Mouse (Mus musculus) right cerebral cortex, postnatal 4 days (tissue): ENCODE measurements at regions not wholly inside any gene's neighbourhood (a gene's known extent, or its start where the extent isn't known, plus 50 kb on each side); places are given as distances from the start of the nearest gene placed in this dataset.
"Not testable (repeated sequence)": the region's sequence is repeated elsewhere in the genome, so short reads cannot be mapped to it uniquely, and the experiment has no call there.

Experiments used
- DNase-seq: peaks from one replicate; pipeline ENCODE4 v3.0.0-alpha.2; 2022

DNA sequence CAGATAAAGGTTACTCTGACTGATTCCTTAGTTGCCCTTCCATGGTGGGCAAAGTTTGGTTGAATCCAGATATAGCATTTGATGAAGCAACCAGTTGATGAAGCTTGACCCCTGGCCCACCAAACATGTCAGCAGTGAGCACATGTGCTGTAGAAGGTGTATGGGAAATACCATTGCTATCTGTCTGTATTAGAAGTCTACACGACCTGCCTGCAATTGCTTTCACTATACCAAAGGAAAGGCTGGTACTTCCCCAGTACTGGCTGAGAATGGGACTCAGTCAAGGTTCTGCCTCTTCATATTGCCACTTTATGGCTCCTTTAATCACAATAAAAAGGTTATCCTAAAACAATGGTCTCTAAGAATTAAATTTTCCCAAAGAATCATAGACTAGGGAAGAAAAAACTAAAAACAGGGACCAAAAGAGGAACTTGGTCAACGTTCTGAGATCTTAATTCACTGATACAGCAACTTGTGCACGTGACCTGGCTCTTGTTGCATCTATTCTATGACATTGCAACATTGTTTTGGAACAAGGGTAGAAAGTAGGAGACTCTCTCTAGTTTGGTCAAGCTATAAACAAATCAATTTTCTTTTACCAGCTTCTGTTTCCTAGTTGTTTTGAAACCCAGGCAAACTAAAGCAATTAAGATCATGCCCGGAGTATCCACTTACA lies 284.0 kb downstream of the Rapgef2 start:
- DNase-seq = no peak

DNA sequence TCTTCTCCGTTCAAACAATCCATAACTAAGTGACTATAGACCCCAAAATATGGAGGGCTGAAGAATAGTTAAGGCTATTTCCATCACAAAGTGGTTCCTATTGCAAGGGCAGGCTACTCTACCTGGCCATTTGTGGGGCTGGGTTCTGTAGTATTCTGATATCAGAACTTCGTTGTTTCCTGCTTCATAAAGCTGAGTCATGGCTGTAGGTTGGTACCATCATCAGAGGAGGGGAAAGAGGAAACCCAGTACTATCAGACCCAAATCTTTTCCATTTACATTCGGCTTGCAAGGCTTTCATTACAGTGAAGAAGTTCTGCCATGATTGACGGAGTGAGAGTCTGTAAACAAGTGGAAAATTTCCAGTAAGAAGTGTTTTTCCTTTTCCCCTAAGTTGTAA lies 284.6 kb downstream of the Rapgef2 start:
- DNase-seq = no peak

DNA sequence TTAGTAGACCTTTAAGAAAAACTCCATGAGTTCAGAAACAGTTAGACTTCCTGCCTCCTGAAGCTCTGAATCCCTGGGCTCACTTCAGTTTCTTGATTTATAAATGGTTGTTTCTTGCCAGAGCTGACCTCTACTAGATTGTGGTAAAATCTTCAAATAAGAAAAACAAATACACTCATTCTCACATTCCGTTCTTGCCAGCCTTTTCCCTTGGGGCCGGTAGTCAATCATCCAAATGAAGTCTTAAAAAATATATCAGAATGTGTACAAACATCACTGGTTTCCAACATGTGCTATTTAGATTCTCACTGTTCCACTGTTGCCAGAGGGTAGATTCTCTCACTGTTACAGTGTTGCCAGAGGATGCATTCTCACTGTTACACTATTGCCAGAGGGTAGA lies 286.0 kb downstream of the Rapgef2 start:
- DNase-seq = no peak

DNA sequence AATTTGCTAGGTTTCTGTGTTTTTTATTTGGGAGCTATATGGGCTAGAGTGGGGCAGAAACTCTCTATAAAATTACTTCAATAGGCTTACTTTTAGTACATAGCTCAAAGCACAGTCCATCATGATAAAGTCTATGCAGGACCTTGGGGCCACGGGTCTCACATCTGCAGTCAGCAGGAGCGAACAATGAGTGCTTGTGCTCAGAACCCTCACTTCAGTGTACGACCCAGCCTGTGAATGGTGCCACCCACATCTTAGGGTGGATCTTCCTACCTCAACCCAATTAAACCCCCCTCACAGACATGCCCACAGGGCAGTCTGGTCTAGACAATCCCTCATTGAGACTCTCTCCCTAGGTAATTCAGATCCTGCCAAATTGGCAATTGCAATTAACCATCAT lies 286.5 kb downstream of the Rapgef2 start:
- no peak for DNase-seq

DNA sequence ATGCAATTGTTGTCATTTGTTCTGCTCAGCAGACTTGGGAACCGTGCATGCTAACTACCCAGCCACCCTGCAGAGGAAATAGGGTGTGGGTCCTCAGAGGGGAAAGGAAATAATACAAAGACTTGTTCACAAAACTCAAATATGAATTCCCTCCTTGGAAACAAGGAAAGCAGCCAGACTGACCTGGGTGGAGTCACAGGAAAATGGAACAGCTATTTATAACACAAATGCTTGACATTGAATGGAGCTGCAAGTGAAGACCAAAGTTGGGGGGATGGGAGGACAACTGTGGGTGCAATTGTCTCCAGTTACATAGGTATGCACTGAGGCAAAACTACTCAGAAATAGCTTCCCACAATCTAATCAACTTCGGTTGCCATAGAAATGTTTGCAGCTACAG lies 298.2 kb downstream of the Rapgef2 start:
- no peak for DNase-seq

DNA sequence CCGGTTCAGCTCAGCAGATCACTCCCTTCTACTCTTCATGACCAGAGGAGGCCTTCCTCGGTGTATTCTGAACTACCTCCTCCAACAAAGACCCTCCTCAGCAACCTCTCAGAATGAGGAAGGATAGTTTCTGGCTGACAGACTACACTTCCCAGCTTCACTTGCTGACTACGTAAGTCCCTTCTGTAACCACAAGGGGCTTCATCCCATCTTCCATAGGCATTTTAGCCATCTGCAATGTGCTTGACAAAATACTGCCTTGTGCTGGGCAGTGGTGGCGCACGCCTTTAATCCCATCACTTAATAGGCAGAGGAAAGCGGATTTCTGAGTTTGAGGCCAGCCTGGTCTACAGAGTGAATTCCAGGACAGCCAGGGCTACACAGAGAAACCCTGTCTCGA lies 299.6 kb downstream of the Rapgef2 start:
- no peak for DNase-seq

DNA sequence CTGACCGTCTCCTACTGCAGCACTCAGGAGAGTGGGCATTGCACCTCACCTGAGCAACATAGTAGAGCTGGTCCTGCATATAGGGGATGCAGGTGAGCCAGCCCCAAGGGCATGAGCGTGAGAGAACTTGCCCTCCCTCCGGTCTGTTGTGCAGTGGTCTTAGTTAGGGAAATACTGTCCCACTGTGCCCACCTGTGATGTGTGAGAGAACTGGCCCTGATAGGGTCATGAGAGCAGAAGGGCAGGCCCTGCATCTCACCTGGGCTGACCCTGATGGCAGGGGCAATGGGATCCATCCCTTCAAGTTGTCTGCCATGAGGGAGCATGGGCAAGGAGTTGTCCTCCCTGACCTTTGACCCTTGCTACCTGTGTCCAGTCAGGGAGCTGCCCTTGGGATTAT lies 305.3 kb downstream of the Rapgef2 start:
- no peak for DNase-seq

DNA sequence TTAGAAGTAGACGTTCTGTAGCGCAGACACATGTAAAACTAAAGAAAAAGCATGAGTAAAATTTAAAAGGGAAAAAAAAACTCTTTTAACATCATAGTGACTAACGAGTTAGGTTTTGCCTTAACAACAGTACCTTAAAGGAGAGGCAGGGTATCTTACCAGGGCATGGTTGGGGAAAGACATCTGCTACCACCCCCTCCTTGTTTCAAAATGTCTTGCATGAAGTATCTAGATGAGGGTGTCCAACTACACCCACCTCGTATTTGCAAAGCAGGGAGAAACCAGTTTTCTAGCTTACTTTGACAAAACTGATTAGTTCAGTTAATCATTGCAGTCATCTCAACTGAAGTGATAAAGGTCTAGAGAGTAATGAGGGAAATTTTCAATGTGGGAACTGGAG lies 307.5 kb downstream of the Rapgef2 start:
- no peak for DNase-seq

DNA sequence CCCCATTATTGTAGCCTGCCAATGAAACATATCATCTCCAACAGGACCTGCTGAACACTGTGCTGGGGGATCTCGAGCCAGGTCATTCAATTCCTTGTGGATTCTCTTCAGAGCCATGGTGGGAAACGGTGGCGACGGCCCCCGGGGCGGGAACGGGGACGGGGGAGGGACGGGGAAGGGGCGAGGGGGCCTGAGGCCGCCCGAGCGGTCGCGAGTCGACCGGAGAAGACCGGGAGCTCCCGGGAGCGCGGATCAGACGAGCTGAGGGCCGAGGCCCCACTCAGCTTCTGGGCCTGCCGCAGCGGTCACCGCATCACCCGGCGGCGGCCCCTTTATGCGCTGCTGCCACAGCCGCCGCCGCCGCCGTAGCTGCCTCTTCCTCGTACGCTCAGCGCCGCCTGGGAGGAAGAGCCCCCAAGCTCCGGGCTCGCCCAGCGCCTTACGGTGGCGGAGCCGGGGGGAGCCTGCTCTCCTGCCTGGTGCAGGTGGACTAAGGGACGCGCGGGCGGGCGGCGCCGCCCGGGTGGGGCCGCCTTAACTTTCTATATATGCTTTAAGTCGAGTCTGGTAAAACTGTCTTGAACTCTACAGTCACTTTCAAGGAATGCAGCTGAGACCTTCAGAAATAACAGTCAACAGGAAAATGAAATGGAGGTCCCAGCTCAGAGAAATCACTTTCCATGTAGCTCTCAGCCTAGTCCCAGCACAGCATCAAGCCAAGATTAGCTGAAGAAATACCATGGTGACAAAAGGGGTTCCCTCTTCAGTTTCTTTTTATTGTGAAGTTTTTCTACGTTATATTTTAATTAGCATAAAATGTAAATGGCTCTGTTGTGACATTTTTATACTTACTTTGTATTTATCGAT lies 319.4 kb downstream of the Rapgef2 start:
- peak; percentile 36 for DNase-seq

DNA sequence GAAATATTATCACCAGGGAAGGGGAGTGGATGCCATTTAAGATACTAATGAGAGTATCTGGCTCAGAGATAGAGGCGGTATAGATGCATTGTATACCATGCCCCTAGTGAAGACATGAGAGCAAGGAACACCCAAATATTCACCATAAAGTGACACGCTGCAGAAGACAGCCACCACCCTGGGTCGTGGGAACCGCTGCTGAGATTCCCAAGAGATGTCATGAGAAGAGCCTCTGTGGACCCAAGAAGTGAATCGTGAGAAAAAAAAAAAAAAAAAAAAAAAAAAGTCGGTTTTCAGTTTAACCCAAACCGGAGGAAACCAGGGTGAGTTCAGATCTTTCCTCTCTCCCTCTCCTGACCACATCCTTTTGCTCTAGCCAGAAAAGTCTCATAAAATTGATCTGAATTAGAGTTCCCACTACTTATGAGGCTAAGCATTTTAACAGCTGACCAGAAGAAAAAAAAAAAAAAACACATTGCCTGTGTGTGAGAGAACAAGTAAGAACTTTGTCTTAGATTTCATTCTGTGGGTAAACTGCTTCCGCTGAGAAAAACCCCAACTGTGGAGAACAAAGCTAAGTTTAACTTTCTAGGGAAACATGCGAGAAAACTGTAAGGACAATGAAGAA lies 322.0 kb downstream of the Rapgef2 start:
- DNase-seq = no peak

DNA sequence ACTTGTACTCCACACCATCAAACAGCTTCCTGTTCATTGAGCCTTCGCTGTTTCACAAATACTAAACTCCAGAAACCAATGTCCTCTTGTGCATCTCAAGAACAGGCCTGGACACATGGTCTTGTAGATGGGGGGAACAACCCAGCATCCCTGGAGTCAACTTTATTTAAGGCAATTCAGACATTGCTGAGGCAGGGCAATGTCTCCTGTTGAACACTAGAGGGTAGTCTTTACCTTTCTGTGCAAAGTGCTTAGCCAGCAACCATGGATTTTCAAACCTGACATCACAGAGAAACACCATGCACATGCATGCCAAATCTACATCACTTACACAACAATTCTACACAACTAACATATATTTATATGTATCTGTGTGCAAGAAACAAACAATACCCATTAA lies 327.5 kb downstream of the Rapgef2 start:
- DNase-seq = peak; percentile 20

DNA sequence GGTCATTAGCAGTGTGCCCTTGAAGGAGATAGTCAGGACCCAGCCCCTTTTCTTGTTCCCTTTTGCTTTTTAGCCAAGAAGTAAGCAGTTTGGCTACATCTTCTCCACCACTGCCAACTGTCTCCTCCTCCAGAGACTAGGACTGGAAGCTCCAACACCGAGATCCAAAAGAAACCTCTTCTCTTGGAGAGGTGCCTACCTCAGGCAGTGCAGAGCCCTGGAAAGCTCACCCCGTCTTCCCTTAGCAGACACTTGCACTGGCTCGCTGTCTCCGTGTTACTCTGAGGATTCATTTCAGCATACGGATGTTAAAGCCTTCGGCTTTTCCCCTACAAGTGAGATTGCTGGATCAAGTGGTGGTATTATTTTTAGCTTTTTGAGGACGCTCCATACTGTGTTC lies 331.0 kb downstream of the Rapgef2 start:
- no peak for DNase-seq

DNA sequence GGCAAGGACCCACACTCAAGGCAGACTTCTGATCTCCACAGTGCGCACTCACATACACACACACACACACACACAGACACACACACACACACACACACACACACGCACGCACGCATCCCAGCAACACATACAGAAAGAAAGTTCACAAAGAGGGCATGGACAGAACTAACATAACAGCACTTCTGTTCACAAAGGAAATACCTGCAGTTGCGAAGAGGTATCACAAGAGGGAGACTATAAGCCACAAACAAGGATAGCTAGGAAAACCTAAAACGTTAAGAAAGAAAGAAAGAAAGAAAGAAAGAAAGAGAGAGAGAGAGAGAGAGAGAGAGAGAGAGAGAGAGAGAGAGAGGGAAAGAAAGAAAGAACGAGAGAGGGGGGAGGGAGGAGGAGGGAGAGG lies 336.9 kb downstream of the Rapgef2 start:
- not testable (repeated sequence) for DNase-seq

DNA sequence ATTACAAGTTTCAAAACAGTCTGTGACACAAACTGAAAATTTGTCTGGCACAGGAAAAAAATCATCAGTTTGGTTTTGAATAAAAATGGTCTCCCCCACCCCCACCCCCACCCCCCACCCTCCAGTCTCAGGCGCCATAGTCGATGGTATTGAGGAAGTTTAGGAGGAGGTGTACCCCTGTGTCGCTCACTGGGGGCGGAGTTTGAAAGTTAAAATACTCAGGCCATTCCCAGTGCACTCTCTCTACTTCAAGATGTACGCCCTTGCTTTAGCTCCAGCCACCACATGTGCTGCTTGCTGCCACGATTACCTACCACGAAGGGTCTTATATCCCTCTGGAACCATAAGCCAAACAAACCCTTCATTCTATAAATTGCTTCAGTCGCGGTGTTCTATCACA lies 337.6 kb downstream of the Rapgef2 start:
- no peak for DNase-seq

DNA sequence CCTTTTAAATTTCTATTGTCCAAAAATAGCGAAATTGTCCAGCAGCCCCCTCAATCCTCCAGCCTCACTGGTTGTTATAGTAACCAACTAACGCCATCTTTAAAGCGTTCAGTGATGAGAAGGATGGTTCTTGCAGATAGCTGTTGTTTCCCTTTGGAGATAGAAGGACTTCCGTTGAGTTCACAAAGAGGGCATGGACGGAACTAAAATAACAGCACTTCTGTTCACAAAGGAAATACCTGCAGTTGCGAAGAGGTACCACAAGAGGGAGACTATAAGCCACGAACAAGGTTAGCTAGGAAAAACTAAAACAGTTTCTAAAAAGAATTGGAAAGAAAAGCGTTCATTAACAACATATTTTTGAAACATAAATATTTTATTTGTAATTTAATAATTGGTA lies 338.1 kb downstream of the Rapgef2 start:
- peak; percentile 50 for DNase-seq

DNA sequence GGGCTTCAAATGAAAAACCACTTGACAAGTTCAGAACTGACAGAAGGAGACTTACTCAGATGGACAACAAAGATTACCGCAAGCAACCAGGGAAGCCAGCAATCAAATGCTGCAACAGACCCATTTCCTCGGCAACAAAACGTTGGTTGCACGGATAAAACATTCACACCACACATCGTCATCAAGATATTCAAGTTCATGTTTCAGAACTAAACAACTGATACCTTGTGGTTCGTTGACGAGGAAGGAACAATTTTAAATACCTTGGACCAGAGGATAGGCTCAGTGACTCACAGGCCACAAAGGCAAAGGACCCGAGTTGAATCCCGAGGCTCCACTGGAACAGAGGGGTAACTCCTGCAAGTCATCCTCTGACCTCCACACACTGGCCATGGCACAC lies 339.1 kb downstream of the Rapgef2 start:
- no peak for DNase-seq

DNA sequence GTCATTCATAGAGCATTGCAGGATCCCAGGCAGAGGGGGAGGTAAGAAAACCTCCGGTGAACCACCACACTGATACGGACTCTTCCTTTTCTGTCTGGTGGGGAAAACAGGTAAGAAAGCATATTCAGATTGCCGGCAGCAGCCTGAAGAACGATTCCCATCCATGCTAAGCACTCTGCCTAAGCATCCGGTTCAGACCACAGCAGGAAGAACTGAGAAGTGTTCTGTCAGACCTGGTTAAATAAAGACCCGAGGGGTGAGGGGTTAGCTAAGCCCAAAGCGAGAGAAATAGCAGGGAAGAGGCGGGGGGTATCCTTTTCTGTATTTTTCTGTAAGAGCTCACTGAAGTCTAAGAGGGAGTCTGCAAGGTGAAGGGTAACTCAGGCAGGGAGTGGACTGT lies 342.1 kb downstream of the Rapgef2 start:
- no peak for DNase-seq

DNA sequence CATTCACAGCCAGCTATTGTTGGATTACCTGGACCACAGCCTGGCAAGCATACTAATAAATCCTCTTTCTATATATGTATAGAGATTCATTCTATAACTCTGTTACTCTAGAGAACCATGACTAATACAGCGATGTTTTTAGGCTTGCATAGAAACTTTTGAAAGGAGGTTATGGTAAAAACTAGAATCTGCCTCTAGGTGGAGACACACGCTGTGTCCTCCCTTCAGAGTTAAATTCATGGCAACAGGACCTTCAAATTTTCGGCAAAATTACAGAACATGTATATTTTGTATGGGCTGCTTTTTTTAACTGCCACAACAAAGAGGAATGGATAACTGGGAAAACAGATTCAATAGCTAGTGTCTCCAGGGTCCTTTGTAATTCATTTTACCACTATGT lies 353.3 kb downstream of the Rapgef2 start:
- DNase-seq = no peak

DNA sequence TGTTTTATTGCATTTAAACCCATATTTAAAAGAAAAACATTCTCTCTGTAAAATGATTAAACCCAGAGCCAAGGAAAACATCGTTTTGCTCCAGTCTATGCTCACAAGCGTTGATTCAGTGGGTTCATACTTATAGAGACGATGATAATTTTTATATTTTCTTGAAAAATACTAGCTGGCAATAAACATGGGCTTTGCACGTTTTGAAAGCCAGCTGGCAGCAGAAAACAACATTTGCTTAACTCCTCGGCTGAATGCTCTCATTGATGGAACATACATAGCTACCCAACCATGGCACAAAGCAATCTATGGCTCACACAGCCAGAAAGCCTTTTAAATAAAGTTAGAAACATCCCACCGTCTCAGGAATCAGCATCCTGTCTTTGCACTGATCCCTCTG lies 366.5 kb downstream of the Rapgef2 start:
- DNase-seq = no peak

DNA sequence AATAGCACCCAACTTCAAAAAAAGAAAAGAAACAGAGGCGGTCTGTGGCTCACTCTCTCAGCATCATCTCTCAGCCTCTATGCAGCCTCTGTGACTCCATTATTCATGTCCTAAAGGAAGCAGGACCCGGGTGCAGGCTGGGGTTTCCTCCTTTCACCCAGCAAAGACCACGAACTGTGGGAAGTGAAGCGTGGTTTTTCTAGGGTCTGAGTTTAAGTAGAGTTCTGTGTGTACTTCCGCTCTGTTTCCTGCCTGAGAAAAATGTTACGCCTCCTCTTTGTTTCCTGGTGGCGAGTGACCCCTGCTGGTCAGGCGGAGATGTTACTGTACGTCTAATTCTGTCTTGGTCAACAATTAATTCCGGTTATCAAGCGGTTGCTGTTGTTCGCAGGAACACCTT lies 366.9 kb downstream of the Rapgef2 start:
- peak; percentile 91 for DNase-seq

DNA sequence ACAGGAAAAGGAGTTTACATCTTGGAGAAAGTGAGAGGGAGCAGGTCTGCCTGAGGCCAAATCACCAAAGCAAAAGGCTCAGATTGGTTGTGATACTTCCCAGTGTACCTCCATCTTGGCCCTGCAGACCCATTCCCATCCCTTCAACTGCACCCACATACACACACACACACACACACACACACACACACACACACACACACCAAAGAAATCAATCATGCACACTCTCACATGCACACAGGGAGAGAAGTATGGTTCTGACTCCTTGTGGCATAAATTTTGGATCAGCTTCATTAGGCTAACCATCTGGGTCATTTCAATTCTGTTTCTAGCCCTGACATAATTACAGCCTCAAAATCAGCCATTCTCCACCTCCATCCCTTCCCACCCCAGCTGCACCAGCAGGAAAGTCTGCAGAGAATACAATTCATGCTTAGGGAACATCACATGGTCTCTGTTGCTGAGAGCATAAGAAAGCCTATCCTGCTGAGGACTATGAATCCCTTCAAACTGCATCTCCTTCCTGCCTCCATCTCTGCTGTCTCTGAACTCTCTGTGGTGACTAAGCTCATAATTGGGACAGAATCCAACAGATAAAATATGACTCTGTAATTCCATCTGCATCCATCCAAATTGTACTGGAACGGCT lies 378.0 kb downstream of the Rapgef2 start:
- no peak for DNase-seq

DNA sequence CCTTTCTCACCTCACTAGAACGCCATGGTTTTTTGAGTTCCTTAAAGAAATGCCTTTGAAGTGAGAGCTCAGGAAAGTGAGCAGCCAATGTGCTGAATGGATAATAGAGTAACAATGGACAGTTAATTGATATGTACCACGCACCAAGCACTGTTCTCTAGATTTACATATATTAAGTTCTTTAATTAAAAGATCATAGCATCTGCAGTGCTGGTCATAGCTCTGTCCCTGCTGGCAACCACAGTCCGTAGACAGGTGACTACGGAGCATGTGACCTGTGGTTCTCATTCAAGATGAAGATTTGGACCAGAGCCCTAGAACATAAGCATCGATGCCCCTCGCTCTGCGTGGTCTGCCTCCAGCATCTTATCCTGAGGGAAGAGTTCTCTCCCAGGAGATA lies 378.5 kb downstream of the Rapgef2 start:
- DNase-seq = no peak

DNA sequence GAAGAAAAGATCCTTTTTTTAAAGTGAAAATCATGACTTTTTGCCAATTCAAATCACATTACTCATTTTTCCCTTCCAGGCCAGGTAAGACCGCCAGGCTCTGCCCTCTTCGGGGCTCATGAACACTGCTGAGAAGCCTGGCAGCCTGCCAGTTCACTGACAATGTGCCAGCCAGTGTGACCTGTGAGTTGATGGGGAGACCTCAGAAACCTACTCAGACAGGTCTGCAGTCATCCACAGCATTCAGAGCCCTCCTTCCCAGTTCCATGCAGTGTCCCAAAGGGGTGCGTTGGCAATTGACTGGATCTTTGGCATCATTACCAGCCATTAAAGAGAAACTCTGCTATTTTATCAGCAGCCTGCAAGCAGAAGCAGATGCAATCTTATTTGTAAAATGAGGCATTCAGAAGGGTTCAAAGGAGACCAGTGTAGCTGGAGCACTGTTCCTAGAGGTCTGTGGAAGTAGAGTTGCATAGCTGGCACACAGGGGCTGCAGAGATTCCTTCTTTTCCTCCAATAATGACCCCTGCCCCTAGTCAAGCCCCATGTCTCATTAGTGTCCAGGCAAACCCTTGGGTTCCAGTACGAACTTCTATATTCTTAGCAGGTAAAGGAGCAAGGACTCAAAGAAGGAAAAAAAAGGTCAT lies 384.4 kb downstream of the Rapgef2 start:
- DNase-seq = peak; percentile 62
